Mouse (Mus musculus) layer of hippocampus, adult 9-10 months (tissue): ENCODE measurements around the gene Ldhc.

Source experiments
- DNase-seq: peaks from one replicate; pipeline ENCODE4 v3.0.0; 2022; ENCODE audit warnings: low spot score

Gene Ldhc

GRCm38 (mm10) chr7:46918678-46919371 is 57.8 kb downstream of the Ldhc start:
- no peak for DNase-seq

GRCm38 (mm10) chr7:46919551-46920176 is 58.7 kb downstream of the Ldhc start, which contains the start of gene Tsg101:
Gene Tsg101 (minus strand): TSS chr7:46919969.
- DNase-seq: peak; percentile 67

- no peak for DNase-seq
Observed at GRCm38 (mm10) chr7:46922075-46922474, 61.1 kb downstream of the Ldhc start.
